Mouse (Mus musculus): ENCODE measurements around the gene Gucy2d. TPM values are rescaled to one million over a fixed set of nuclear protein-coding genes. Genes with fewer than 3 reads are reported as not detected.

Gene Gucy2d
- total and polyA plus RNA-seq, 3 experiments, result not detected

DNA sequence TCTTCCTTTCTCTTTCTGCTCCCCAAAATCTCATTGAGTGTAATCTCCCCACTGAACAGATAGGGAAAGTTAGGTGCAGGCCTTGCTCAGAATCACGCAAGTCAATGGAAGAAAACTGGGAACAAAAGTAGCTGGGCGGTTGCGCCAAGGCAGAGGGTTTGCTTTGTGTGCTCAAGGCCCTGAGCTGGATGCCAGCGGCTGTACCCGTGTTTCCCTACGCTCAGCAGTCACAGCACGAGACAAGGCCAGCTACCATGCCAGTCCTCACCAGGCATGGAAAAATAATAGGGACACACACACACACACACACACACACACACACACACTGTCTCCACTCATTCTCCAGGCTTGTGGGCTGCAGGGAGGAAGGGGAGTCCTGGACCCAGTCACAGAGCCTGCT, 60.9 kb downstream of the Gucy2d start:
- no peak for TF ChIP-seq BHLHE40 (IDR thresholded peaks at IDR 0.05; ENCODE audit: borderline replicate concordance, low read depth, low read length)
- no peak for TF ChIP-seq JUND (IDR thresholded peaks at IDR 0.05; ENCODE audit: low read depth, low read length)
- TF ChIP-seq MXI1 (IDR thresholded peaks at IDR 0.05; ENCODE audit: low read depth, low read length), result no peak
- no peak for TF ChIP-seq USF2 (IDR thresholded peaks at IDR 0.05; ENCODE audit: borderline replicate concordance in 1 of 2, insufficient read depth in 1 of 2, low read depth in 1 of 2, low read length in 2 of 2)
- no peak for TF ChIP-seq NRF1 (IDR thresholded peaks at IDR 0.05; ENCODE audit: insufficient read depth, low read depth, low read length, poor library complexity, severe bottlenecking)
- no peak for TF ChIP-seq GATA1 (IDR thresholded peaks at IDR 0.05; ENCODE audit: low read depth, low read length)
- Histone ChIP-seq H3K4me3 (ENCODE audit: control insufficient read depth in 1 of 2, insufficient read depth in 1 of 2, low read depth in 2 of 2, low read length in 2 of 2) (no peak overlapping the region), H3K4me1 (ENCODE audit: control insufficient read depth in 1 of 2, insufficient read depth in 2 of 2, low read length in 2 of 2) (no peaks in the 10 kb centered on the region), H3K9me3 (replicated peaks; ENCODE audit: insufficient read depth, low read length) (no peaks in the 10 kb centered on the region), H3K27me3 (ENCODE audit: control insufficient read depth in 1 of 2, insufficient read depth in 2 of 2, low read length in 2 of 2) (peaks cover 0 to 6% of the 10 kb centered on the region in 2 experiments; a peak in 3 of 4 replicates), H3K9ac (ENCODE audit: control insufficient read depth, low read depth, low read length, poor library complexity, severe bottlenecking) (no peak overlapping the region), H3K79me2 (ENCODE audit: control insufficient read depth, insufficient read depth, low read length, poor library complexity) (no peaks in the 10 kb centered on the region), H3K36me3 (ENCODE audit: control insufficient read depth in 1 of 2, insufficient read depth in 2 of 2, low read length in 2 of 2) (no peaks in the 10 kb centered on the region), H3K27ac (ENCODE audit: control insufficient read depth, low read depth, low read length) (no peak overlapping the region)
- DNase-seq (ENCODE audit: low read depth, low spot score), result no peak

- no peak for TF ChIP-seq GATA1 (IDR thresholded peaks at IDR 0.05; ENCODE audit: low read depth, low read length)
- TF ChIP-seq CTCF (IDR thresholded peaks at IDR 0.05 in 2 of 3, conservative IDR thresholded peaks at IDR 0.05 in 1 of 3; ENCODE audit: control insufficient read depth in 1 of 3, insufficient read depth in 1 of 3, low read depth in 2 of 3, low read length in 3 of 3, poor library complexity in 1 of 3, severe bottlenecking in 1 of 3), result no peak
- TF ChIP-seq ZC3H11A (IDR thresholded peaks at IDR 0.05; ENCODE audit: low read depth, low read length), result no peak
- no peak for TF ChIP-seq USF1 (IDR thresholded peaks at IDR 0.05; ENCODE audit: low read depth, low read length)
- no peak for TF ChIP-seq SIN3A (IDR thresholded peaks at IDR 0.05; ENCODE audit: low read length)
- TF ChIP-seq RAD21 (IDR thresholded peaks at IDR 0.05; ENCODE audit: low read depth, low read length), result no peak
- TF ChIP-seq MAX (IDR thresholded peaks at IDR 0.05; ENCODE audit: low read length), result no peak
- TF ChIP-seq UBTF (IDR thresholded peaks at IDR 0.05; ENCODE audit: borderline replicate concordance, insufficient read depth, low read depth, low read length), result no peak
- no peak for TF ChIP-seq ETS1 (IDR thresholded peaks at IDR 0.05; ENCODE audit: low read depth, low read length)
- TF ChIP-seq CHD2 (IDR thresholded peaks at IDR 0.05; ENCODE audit: low read length), result no peak
- TF ChIP-seq POLR2AphosphoS5 (IDR thresholded peaks at IDR 0.05; ENCODE audit: borderline replicate concordance, low read depth, low read length), result no peak
- no peak for TF ChIP-seq KAT2A (conservative IDR thresholded peaks at IDR 0.05; ENCODE audit: low read depth, low read length)
- no peak for TF ChIP-seq USF2 (IDR thresholded peaks at IDR 0.05; ENCODE audit: borderline replicate concordance in 1 of 2, insufficient read depth in 1 of 2, low read depth in 1 of 2, low read length in 2 of 2)
- no peak for TF ChIP-seq GABPA (IDR thresholded peaks at IDR 0.05; ENCODE audit: low read depth, low read length)
- TF ChIP-seq BHLHE40 (IDR thresholded peaks at IDR 0.05; ENCODE audit: borderline replicate concordance, low read depth, low read length), result no peak
- no peak for TF ChIP-seq TCF12 (IDR thresholded peaks at IDR 0.05; ENCODE audit: low read depth, low read length)
- TF ChIP-seq POLR2A (IDR thresholded peaks at IDR 0.05; ENCODE audit: control insufficient read depth in 1 of 2, insufficient read depth in 1 of 2, low read depth in 1 of 2, low read length in 2 of 2, poor library complexity in 1 of 2), result no peak
- Histone ChIP-seq H3K4me3 (ENCODE audit: control insufficient read depth in 1 of 2, insufficient read depth in 1 of 2, low read depth in 2 of 2, low read length in 2 of 2) (no peak overlapping the region), H3K9ac (ENCODE audit: control insufficient read depth, low read depth, low read length, poor library complexity, severe bottlenecking) (no peak overlapping the region), H3K4me1 (ENCODE audit: control insufficient read depth in 1 of 2, insufficient read depth in 2 of 2, low read length in 2 of 2) (no peaks in the 10 kb centered on the region), H3K9me3 (replicated peaks; ENCODE audit: insufficient read depth, low read length) (no peaks in the 10 kb centered on the region), H3K27ac (ENCODE audit: control insufficient read depth, low read depth, low read length) (no peak overlapping the region), H3K36me3 (ENCODE audit: control insufficient read depth in 1 of 2, insufficient read depth in 2 of 2, low read length in 2 of 2) (no peaks in the 10 kb centered on the region), H3K27me3 (ENCODE audit: control insufficient read depth in 1 of 2, insufficient read depth in 2 of 2, low read length in 2 of 2) (peaks cover 0 to 6% of the 10 kb centered on the region in 2 experiments; a peak in 3 of 4 replicates), H3K79me2 (ENCODE audit: control insufficient read depth, insufficient read depth, low read length, poor library complexity) (no peaks in the 10 kb centered on the region)
- no peak for DNase-seq (ENCODE audit: low read depth, low spot score)
Observed at GRCm38 (mm10) chr7:98502921-98503320, 62.7 kb downstream of the Gucy2d start.
